Mouse (Mus musculus) NIH3T3 (cell line): ENCODE measurements around the gene Rsl1d1.

ENCODE experiments used
- DNase-seq: peaks from one replicate; pipeline ENCODE4 v3.0.0-alpha.2; 2012; ENCODE audit warnings: low read depth

Rsl1d1 gene

DNA sequence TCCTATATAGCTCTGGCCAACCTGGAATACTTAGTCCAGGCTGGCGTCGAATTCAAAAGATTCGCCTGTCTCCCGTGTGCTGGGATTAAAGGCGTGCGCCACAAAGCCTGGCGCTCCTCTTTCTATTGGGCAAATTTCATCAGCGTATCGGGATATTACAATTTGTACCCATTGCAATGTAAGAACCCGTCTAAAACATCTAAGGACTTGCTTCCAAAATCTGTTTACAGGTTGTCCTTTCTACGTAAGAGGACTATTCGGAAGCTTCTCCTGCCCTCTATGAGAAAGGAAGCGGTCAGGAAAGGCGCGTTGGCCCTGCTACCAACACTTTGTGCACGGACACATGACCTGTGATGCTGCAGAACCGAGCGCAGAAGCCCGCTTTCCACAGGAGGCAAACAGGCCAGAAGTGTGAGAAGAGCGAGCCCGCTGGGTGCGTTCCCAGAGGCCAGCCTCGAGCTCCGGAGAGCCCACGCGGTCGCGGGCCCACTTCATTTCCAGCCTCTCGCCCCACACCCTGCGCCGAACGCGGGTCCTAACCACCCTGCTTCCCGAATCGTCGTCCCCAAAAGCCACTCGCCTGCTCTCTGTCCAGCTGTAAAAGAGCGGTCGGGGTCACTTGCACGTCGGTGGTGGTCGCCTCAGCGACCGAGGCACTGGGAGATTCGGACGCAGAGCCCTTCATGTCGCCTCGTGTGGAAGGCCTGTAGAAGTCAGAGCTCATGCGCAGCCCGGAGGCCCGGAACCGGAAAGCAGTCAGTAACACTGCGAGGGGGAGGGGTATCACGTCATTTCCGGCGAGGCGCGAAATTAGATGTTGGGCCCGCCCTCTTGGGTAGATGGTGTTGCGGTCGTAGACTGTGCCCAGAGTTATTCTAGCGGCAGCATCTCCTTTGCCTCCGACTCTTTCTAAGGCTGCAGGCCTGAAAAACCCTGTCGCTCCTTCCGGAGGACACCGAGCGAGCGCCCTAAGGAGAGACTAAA, at the start of gene Rsl1d1:
TSS of gene Rsl1d1 (minus strand) at position 761 of the 984 bp plus-strand sequence.
- DNase-seq = peak; percentile 97

DNA sequence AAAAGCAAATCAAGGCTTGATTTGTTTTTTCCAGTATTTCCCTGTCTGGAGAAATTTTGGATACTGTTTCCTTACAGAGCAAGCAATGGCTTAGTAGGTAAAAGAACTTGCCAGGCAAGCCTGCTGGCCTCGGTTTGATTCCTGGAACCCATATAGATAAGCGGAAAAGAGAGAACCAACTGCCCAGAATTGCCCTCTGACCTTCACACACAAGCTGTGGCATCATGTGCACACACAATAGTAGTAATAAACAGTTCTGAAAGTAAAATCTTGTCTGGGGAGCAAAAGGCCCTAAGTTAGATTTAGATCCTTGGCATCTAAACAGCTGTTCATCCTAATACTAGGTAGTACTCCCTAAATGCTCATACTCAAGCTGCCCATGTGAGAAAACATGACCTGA, 44.7 kb upstream of the Rsl1d1 start:
- DNase-seq = no peak

DNA sequence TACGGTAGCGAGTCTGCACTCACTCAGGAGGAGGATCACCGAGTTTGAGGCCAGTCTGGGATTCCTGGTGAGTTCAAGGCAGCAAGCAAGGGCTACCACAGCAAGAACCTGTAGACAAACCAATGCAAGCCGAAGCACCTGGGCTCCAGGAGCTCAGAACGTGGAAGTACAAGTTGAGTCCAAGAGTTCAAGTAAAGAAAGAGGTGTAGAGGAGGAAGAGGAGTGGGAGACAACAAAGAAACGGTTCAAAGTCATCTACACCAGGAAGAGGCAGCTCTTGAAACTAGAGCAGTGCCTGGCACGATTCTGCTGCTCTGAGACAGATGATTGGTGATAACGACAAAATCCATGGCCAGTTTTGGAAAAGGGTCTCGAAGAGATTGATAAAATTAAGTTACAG, 42.6 kb upstream of the Rsl1d1 start:
- DNase-seq = no peak

DNA sequence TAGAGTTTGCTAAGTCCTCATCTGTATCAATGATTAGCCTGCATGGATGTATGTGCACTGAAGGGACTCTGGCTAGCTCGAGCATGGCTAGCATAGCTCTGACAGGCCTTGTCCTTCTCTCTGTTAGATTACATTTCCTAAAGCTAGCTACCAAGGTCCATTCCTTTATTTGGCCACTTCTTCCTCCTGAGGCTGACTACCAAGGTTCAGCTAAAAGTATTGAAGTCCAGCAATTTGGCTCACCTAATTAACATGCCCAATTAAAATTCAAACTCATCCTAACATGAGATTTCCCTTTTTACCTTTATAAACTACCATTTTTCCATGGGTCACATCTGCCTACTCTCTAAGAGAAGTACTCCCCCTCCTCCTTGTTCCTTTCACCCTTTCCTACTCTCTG, 39.3 kb upstream of the Rsl1d1 start:
- DNase-seq = no peak

DNA sequence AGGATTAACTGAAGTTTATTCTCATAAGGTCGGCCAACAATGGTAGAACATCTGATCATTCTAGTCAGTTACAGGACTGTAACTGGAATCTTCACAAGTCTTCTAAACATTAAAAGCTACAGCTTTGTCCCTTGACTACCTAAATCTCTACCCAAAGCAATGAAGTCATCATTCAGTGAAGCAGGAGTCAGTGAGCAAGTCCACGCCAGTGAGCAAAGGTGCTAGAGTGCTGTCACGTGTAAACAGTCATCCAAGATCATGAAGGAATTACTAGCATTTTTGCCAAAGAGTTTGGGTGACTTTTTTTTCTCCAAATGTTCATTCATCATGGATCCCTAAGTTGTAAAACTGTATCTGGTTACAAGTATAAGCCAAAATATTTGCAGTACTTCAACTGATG, 14.7 kb upstream of the Rsl1d1 start:
- DNase-seq = no peak

DNA sequence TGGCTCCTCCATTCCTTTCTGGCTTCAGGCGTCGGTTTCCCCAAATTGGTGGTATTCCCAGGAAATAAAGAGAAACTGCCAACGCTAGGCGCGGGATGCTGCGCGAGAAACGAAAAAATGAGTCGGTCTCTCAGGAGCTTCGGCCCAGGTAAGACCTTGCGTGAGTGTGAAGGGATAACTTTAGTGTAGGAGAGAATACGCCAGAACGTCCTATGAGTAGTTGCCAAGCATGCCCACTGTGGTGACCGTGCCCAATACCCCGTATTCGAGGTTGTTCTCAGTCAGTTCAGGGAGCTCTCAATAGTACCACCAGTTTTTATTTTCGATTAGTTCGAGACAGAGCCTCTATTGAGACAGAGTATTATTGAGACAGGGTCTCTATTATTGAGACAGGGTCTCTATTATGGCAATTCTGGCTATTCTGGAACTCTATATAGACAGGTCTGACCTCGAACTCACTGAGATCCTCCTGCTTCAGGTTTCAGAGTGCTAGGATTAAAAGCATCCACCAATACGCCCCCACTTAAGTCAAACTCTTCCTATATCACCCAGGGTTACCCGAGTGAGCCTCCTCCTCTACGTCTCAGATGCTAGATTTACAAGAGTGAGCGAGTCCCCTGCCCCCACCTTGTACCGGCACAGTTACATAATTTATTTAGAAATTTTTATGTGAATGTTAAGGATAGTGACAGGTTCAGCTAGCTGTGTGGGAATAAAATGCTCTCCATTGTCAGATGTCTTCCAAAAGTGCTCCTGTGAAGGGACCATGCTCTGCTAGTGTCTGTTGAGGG, 664 bp upstream of the Rsl1d1 start:
- no peak for DNase-seq

DNA sequence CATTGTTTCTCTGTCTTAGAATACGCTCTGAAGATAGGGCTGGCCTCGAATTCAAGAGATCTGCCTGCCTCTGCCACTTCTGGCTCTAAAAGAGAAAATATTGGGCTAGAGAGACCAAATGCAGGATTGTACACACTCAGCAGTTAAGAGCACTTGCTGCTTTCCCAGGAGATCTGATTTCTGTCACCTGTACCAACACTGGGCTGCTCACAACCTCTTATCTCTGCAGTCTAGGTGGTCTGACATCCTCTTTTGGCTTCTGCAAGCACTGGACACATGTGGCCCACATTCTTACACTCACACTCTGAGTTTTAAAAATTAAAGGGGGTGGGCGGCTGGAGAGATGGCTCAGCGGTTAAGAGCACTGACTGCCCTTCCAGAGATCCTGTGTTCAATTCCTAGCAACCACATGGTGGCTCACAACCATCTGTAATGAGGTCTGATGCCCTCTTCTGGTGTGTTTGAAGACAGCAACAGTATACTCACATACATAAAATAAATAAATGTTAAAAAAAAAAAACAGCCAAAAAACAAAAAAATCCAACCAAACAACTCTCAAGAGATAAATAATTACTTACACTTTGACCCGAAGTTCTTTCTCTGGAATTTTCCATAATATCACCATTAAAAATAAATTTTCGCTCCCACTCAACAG, 1.3 kb downstream of the Rsl1d1 start:
- DNase-seq = no peak

DNA sequence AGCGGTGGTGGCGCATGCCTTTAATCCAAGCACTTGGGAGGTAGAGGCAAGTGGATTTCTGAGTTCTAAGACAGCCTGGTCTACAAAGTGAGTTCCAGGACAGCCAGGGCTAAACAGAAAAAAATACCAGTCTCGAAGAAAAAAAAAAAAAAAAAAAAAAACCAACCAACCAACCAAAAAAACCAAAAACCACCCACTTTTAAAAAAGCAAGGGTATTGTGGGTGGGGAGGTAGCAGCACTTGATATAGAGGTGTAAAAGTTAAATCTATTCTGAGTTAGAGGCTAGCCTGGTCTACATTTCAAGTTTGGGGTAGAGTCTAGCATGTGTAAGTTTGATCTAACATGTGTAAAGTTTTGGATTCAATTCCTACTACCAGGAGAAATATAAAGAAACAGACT, 2.9 kb downstream of the Rsl1d1 start:
- DNase-seq = no peak

DNA sequence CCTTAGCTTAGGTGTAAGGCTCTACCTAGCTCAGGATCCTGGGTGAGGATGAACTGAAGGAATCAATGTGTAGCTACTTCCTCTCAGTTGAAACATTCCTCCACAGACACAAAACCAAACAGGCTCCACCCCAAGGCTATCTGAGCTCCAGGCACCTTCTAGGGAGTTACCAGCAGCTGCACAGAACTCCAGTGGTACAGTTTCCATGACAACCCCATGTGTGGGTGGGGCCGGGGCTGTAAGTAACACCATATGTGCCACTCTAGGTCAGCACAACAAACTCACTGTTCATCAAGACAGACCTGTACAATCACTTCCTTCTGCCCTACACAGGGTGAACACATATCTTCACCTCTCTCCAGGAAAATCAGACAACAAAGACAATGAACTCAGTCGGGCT, 4.7 kb downstream of the Rsl1d1 start:
- peak; percentile 77 for DNase-seq

DNA sequence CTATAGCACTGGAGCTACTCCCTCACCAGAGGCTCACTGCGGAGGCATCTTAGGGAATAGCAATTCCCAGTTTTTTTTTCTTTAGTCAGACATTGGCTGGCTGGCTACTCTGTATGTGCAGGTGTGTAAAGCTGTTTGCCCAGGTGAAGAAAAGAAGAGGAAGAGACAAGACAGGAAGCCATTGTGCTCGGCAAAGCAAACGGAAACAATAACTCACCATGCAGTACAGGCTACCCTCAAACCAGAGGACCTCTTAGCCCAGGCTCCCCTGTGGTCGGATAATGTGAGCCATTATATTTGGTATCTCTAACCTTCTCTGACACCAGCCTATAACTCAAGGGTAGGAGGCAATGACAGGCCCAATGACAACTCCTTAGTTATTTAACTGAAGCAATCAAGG, 6.1 kb downstream of the Rsl1d1 start:
- no peak for DNase-seq

DNA sequence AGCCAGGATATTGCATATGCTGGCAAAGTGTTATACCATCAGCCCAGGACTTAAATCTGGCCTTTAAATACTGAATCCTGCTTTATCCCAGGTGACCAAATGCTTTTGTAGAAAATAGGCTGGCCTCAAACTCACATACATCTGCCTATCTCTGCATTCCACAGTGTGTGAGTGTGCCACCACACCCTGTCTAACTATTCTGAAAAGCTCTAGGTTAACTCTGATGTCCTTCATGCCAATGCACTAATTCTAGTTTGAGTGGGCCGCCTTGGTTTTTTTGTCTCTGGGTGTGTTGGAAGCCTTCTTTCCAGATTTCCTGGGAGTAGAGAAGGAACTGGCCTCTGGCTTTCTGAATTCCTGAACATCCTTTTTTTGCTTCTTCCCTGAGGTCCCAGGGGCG, 9.9 kb downstream of the Rsl1d1 start:
- no peak for DNase-seq

DNA sequence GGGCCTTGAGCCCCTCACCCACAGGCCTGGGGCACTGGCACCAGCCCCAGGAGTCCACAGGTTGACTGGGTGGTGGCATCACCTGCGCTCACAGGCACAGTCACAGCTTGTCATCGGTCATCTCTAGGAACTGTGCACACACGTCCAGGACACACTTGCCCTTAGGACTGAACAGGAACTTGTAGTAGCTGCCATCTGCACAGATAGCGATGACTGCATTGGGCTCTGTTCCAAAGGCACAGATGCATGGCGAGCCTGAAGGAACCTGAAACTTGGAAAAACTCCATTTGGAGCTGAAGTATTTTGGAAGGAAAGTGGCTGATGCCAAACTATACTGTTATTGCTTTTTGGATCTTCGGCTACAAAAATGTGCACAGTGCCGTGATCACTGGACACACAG, 13.0 kb downstream of the Rsl1d1 start:
- no peak for DNase-seq

DNA sequence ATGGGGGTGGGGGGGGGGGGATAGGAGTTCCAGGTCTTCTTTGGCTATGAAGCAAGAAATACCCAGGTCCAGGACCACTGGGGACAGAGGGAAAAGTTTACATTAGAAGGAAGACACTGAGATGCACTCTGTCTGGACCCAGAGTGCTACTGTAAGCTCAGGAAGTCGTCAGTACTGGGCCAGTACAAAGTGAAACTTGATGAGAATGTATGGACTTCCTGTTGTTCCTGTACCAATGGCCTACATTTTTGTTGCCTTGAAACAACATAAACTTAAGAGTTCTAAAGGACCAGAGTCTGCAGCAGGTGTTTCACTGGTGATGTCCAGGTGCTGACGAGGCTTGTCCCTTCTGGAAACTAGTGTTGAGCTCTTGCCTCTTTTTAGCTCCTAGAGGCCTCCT, 25.7 kb downstream of the Rsl1d1 start:
- no peak for DNase-seq

DNA sequence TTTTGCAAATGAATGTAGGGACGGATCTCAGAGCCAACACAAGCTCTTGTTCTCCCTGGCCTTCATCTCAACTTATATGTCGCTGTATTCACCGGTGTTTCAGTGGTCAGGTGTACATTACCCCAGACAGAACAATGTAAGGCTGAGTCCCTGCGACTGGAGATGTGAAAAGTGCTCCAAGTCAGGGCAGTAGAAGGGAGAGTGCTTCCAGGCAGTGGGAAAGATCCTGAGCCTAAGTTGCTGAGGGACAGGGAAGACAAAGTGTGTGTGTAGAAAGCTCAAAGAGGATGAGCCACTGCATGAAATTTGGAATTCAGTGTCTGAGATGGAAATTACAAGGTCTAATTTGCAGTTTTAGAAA, 26.3 kb downstream of the Rsl1d1 start:
- DNase-seq = no peak

DNA sequence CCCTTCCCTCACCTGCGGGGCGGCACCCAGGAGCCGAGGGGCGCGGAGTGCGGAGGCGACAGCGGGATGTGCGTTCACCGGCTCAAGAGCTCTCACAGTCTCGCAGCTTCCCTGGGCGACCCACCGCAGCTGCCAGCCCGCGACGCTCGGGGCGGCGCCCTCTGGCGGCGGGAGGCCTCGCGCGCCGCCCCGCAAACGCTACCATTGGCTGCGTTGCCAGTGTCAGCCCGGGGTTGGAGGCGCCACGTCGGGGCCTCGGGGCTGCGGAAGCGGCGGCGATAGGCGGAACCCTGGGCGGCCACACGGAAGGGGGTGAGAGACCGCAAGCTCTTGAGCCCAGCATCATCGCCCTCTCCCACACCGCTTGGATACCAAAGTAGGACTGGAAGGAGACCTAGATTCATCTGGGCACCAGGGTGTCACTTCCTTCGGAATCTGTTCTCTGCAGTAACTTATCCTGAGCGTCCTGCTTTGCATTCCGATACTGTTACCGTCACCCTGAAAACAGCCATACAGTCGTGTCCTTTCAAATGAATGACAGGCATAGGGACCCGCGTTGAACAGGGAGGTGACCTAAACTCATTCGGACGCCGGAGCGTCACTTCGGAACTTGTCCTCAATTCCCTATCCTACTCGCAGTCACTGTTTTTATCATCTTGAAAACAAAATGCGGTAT, 26.8 kb downstream of the Rsl1d1 start, which contains the start of gene Zc3h7a:
TSS of gene Zc3h7a (minus strand) at position 186 of the 676 bp plus-strand sequence.
- DNase-seq = peak; percentile 96

DNA sequence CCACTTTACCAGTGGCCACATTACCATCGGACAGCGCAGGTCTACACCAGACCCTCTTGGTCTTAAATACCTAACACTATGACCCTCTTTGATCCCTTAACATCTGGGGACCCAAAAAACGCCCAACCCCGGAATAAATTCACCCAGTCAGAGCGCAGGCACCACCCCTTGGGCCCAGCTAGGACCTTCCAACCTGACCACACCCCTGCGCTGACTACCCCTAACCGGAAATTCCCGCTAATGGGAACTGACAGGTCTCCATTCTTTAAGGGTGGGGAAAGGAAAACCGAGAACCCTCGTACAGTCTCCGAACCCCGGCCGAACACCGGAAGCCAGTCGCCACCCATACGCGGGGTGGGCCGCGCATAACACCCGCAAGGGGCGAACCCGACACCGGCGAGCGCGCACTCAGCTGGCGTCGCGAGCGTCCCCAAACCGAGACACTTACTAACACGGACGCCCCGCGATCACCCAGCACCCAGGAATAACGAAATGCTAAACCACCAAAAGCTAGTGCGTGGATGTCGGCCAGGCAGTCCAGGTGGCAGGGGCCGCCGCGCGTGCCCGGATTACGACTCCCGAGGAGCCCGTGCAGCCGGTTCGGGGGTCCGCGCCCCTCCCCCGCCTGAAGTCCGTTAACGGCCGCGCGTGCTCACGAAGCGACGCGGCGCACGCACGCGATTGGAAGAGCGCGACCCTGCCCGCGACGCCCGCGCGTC, 27.5 kb downstream of the Rsl1d1 start:
- peak; percentile 81 for DNase-seq

DNA sequence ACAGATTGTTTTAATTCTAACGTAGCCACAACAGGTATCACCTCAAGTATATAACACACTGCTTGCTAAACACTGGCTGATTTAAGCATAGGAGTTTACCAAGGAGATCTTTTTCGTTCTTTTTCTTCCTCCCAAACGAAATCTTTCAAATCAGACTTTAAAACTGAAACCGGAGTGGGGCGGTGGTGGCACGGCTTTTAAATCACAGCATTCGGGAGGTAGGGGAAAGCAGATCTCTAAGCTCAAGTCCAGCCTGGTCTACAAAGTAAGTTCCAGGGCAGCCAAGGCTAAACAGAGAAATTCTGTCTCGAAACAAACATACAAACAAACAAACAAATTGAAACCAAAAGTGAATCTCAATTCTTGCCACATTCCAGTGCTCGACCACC, 28.0 kb downstream of the Rsl1d1 start:
- peak; percentile 36 for DNase-seq

DNA sequence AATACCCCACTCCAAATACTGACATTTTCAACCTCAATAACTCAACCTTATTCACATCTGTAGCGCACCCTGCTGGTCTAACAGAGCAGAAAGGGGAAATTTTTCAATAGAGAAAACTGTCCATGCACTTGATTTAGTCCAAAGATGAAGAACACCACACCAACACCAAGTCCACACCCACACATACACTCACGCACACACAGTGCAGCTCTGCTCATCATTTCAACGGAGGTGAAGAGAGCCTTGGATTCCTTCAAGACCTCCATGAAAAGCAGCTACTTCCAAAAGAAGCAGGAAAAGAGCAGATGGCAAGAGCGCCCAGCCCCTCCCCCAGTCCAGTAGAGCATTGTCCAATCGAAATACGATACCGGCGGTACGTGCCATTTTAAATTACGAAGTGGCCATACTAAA, 28.5 kb downstream of the Rsl1d1 start:
- DNase-seq = peak; percentile 78

DNA sequence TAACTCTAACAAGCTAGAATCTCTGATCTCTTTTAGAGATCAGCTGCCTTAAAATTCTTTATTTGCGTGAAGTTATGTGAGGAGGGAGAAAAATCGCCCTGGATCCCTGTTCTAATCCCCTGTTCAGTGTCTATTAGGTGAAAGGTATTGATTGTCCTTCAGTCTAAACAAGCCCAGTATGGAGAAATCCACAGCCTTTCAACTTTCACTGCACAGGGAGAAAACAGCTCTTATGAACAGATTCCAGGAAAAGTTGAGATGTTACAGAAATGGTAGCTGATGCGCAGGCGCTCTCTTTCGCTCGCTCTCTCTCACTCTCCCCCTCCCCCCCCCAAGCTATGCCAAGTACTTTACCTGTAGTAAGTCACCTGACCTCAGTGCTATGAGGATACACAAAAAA, 31.5 kb downstream of the Rsl1d1 start:
- DNase-seq = no peak

DNA sequence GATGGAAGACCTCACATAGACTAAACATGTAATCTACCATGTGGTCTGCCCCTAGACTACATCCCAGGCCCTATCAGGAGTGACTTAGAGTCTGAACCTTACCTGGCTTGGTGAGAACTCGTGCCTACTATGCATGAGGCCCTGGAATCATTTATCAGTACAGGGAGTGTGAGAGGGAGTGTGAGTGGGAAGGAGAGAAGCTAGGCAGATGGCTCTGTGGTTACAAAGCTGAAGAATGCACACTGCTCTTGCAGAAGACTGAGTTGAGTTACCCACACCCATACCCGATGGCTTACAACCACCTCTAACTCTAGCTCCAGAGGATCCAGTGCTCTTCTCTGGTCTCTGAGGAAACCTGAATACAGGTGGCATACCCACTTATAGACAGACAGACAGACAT, 36.7 kb downstream of the Rsl1d1 start:
- DNase-seq = no peak

DNA sequence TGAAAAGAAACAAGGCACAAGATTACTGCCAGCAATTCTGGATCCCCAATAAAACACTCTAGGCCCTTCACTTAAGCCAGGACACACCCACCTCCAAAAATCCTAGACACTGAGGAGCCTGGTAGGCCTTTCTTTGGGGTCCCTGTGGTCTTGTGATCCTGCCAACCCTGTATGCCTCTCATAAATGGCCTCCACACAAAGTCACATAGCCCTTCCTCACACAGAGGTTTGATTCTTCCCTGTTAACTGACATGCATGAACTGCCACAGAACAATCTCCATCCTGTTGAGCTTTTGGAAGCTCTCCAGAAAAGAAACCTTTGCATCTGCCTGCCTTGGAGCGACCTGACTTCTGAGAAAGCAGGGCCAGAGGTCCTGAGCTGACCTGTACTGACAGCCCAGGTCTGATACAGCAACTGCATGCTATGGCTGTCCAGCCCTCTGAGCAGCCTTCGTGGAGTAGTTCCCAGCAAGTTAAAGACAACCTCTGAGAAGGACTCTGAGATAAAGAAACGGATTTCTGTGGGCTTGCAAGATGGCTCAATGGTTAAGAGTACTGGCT, 38.4 kb downstream of the Rsl1d1 start:
- no peak for DNase-seq
